Mouse (Mus musculus) CH12.LX (cell line): ENCODE results near the gene Tmem204. TPM values are rescaled to one million over a fixed set of nuclear protein-coding genes. Genes with fewer than 3 reads are reported as not detected.

Experiments used
- DNase-seq: peaks from one replicate; pipeline ENCODE4 v3.0.0-alpha.2; 2013; ENCODE audit errors: extremely low read depth
- H3K27ac ChIP-seq: 2 replicates; pipeline ENCODE4 v1.5.1; 2012; ENCODE audit warnings: low read depth, mild to moderate bottlenecking, control low read depth, moderate library complexity; ENCODE audit not compliant: insufficient read depth
- H3K27me3 ChIP-seq: replicated peaks from 2 replicates; pipeline ENCODE3; 2012; ENCODE audit warnings: inconsistent platforms
- H3K36me3 ChIP-seq, 2 experiments: replicated peaks in 1 of 2; 2 replicates each; pipeline versions ENCODE3 to v1.6.1; 2012; ENCODE audit warnings: inconsistent platforms in 1 of 2, low read length in 1 of 2, mild to moderate bottlenecking in 1 of 2, mixed read lengths in 1 of 2, moderate library complexity in 1 of 2; ENCODE audit not compliant: control insufficient read depth in 1 of 2, insufficient read depth in 1 of 2
- H3K4me1 ChIP-seq, 2 experiments: 2 replicates each; pipeline ENCODE4 v1.6.1; 2012; ENCODE audit warnings: inconsistent platforms in 1 of 2, moderate library complexity in 1 of 2; ENCODE audit not compliant: insufficient read depth in 2 of 2, control insufficient read depth in 1 of 2
- H3K4me2 ChIP-seq: 2 replicates; pipeline ENCODE4 v1.6.1; 2012; ENCODE audit warnings: low read depth, mild to moderate bottlenecking, control low read depth; ENCODE audit not compliant: poor library complexity, insufficient read depth, severe bottlenecking
- H3K4me3 ChIP-seq, 3 experiments: fragments of 150-350 bp in 1 of 3; sonication (generic) in 1 of 3; replicated peaks in 1 of 3; 2 replicates each; pipeline versions ENCODE3 to v1.5.1; 2011 to 2012; ENCODE audit warnings: low read depth in 2 of 3, low read length in 2 of 3, mild to moderate bottlenecking in 2 of 3, moderate library complexity in 2 of 3, control low read depth in 1 of 3, improper control_type of control experiment in 1 of 3, inconsistent platforms in 1 of 3, mixed read lengths in 1 of 3; ENCODE audit not compliant: poor library complexity in 1 of 3
- H3K79me2 ChIP-seq: replicated peaks from 2 replicates; pipeline ENCODE4 v1.6.1; 2012; ENCODE audit warnings: mild to moderate bottlenecking, moderate library complexity; ENCODE audit not compliant: control insufficient read depth, poor library complexity, insufficient read depth, severe bottlenecking; ENCODE audit errors: extremely low read depth
- H3K9ac ChIP-seq: 2 replicates; pipeline ENCODE4 v1.6.1; 2012; ENCODE audit warnings: low read depth, mild to moderate bottlenecking, control low read depth, moderate library complexity; ENCODE audit not compliant: insufficient read depth
- H3K9me3 ChIP-seq: replicated peaks from 2 replicates; pipeline ENCODE3; 2012; ENCODE audit warnings: low read length, inconsistent platforms, mixed read lengths
- CHD2 ChIP-seq: IDR thresholded peaks from 2 replicates; pipeline ENCODE4 v1.6.1; 2011; ENCODE audit warnings: low read length, improper control_type of control experiment
- E2F4 ChIP-seq: IDR thresholded peaks from 2 replicates; pipeline ENCODE4 v1.6.1; 2011; ENCODE audit warnings: low read depth, low read length, improper control_type of control experiment; ENCODE audit not compliant: insufficient replicate concordance
- ELF1 ChIP-seq: IDR thresholded peaks from 2 replicates; pipeline ENCODE4 v1.6.1; 2014; ENCODE audit warnings: low read depth, mild to moderate bottlenecking, inconsistent platforms, low read length, improper control_type of control experiment
- ETS1 ChIP-seq: conservative IDR thresholded peaks from 2 replicates; pipeline ENCODE4 v1.6.1; 2012; ENCODE audit warnings: low read depth, mild to moderate bottlenecking, inconsistent platforms, low read length, improper control_type of control experiment, moderate library complexity
- HCFC1 ChIP-seq: IDR thresholded peaks from 2 replicates; pipeline ENCODE4 v1.6.1; 2012; ENCODE audit warnings: low read depth, mild to moderate bottlenecking, inconsistent platforms, low read length, improper control_type of control experiment
- KAT2A ChIP-seq: IDR thresholded peaks from 2 replicates; pipeline ENCODE4 v1.6.1; 2012; ENCODE audit warnings: low read length, improper control_type of control experiment, inconsistent platforms; ENCODE audit not compliant: insufficient replicate concordance
- MAX ChIP-seq: IDR thresholded peaks from 2 replicates; pipeline ENCODE4 v1.6.1; 2011; ENCODE audit warnings: low read length, improper control_type of control experiment
- MAZ ChIP-seq: IDR thresholded peaks from 2 replicates; pipeline ENCODE4 v1.6.1; 2012; ENCODE audit warnings: low read depth, mild to moderate bottlenecking, inconsistent platforms, low read length, improper control_type of control experiment, moderate library complexity
- MEF2A ChIP-seq: IDR thresholded peaks from 2 replicates; pipeline ENCODE4 v1.6.1; 2014; ENCODE audit warnings: low read depth, mild to moderate bottlenecking, inconsistent platforms, low read length, improper control_type of control experiment, borderline replicate concordance
- MYC ChIP-seq: IDR thresholded peaks from 2 replicates; pipeline ENCODE4 v1.6.1; 2011; ENCODE audit warnings: low read depth, mild to moderate bottlenecking, improper control_type of control experiment, low read length
- NELFE ChIP-seq: IDR thresholded peaks from 2 replicates; pipeline ENCODE4 v1.6.1; 2011; ENCODE audit warnings: low read depth, low read length, improper control_type of control experiment
- POLR2A ChIP-seq: IDR thresholded peaks from 2 replicates; pipeline ENCODE4 v1.6.1; 2011; ENCODE audit warnings: low read depth, mild to moderate bottlenecking, improper control_type of control experiment, low read length
- POLR2AphosphoS2 ChIP-seq: IDR thresholded peaks from 2 replicates; pipeline ENCODE4 v1.6.1; 2011; ENCODE audit warnings: low read depth, low read length, improper control_type of control experiment
- SIN3A ChIP-seq: IDR thresholded peaks from 2 replicates; pipeline ENCODE4 v1.6.1; 2012; ENCODE audit warnings: low read length, improper control_type of control experiment, inconsistent platforms
- SMC3 ChIP-seq: IDR thresholded peaks from 2 replicates; pipeline ENCODE4 v1.6.1; 2011; ENCODE audit warnings: low read depth, low read length, improper control_type of control experiment
- TBP ChIP-seq: conservative IDR thresholded peaks from 2 replicates; pipeline ENCODE4 v1.6.1; 2011; ENCODE audit warnings: low read depth, low read length, improper control_type of control experiment
- TCF12 ChIP-seq: IDR thresholded peaks from 2 replicates; pipeline ENCODE4 v1.6.1; 2014; ENCODE audit warnings: low read depth, mild to moderate bottlenecking, inconsistent platforms, low read length, improper control_type of control experiment
- UBTF ChIP-seq: IDR thresholded peaks from 2 replicates; pipeline ENCODE4 v1.6.1; 2012; ENCODE audit warnings: low read depth, mild to moderate bottlenecking, inconsistent platforms, low read length, improper control_type of control experiment, moderate library complexity
- ZKSCAN1 ChIP-seq: IDR thresholded peaks from 2 replicates; pipeline ENCODE4 v1.6.1; 2012; ENCODE audit warnings: low read depth, inconsistent platforms, low read length, improper control_type of control experiment, borderline replicate concordance
- ZMIZ1 ChIP-seq: IDR thresholded peaks from 2 replicates; pipeline ENCODE4 v1.6.1; 2012; ENCODE audit warnings: low read depth, mild to moderate bottlenecking, inconsistent platforms, low read length, improper control_type of control experiment
- dilution Hi-C: fragments of 300-500 bp; cut with MboI; formaldehyde crosslinking; loops from 2 replicates; pipeline ENCODE4 v1.14.3; 2020; ENCODE audit warnings: low sequenced_read_pairs; ENCODE audit not compliant: extremely low pct_unique_long_range_greater_than_20kb, extremely low pct_ligation_motif_present
- in situ Hi-C: fragments of 300-500 bp; cut with MboI; formaldehyde crosslinking; loops from 3 replicates; pipeline ENCODE4 v1.14.3; 2019; ENCODE audit warnings: low sequenced_read_pairs, low pct_ligation_motif_present, low pct_unique_long_range_greater_than_20kb, mixed read lengths
- polyA plus RNA-seq: library from polyadenylated mRNA; unstranded; fragments of >175 nt; gene quantifications from 2 replicates; pipeline ENCODE4 v1.2.1, GENCODE M21; 2012; ENCODE audit warnings: low read depth; ENCODE audit not compliant: insufficient read length
- total RNA-seq, 2 experiments: library from RNA; depleted of rRNA; stranded (reverse); fragments of 300-350 nt in 1 of 2; fragments of >200 nt in 1 of 2; gene quantifications; 2 replicates each; pipeline ENCODE4 v1.2.3; 2012 to 2014

Gene Tmem204
- total and polyA plus RNA-seq, 3 experiments, result 1.9 TPM; not detected in 2

DNA sequence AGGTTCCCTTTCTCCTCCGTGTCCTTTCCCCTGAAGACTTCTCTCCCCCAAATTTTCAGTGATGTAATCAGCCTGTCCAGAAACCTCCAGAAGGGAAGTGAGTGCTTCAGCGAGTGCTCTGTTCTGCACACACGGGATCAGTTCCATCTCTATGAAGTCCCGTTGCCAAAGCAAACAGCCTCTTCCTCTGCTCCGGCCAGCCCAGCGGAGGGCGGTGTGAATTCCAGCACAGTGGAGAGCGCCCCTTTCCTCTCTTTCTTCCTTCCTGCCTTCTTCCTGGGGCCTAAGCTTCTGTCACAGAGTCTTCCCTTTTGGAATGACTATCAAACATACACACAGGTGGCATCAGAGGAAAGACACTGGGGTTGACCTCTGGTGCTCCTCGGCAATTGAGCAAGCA is 19.0 kb downstream of the Tmem204 start:
- no peak for TF ChIP-seq MAZ
- TF ChIP-seq MYC, result no peak
- TF ChIP-seq SMC3, result no peak
- no peak for TF ChIP-seq KAT2A
- no peak for TF ChIP-seq NELFE
- TF ChIP-seq POLR2A, result no peak
- TF ChIP-seq TCF12, result no peak
- no peak for TF ChIP-seq CHD2
- no peak for TF ChIP-seq TBP
- TF ChIP-seq ZMIZ1, result no peak
- no peak for TF ChIP-seq HCFC1
- TF ChIP-seq ELF1, result no peak
- TF ChIP-seq, all 38 proteins: peak for 0
- peaks cover 29 to 90% of the 10 kb centered on the region in 2 experiments for H3K36me3 ChIP-seq
- no peak overlapping the region for H3K4me2 ChIP-seq
- H3K4me3 ChIP-seq, result no peak overlapping the region
- in situ Hi-C loops (no loop called here), dilution Hi-C loops (no loop called here)
- H3K9ac ChIP-seq, result no peak overlapping the region
- DNase-seq, result no peak
- H3K4me1 ChIP-seq, result peaks cover 12 to 26% of the 10 kb centered on the region in 2 experiments
- H3K27ac ChIP-seq, result no peak overlapping the region
- no peaks in the 10 kb centered on the region for H3K9me3 ChIP-seq
- no peaks in the 10 kb centered on the region for H3K27me3 ChIP-seq
- H3K79me2 ChIP-seq, result no peaks in the 10 kb centered on the region

- TF ChIP-seq ZKSCAN1, result no peak
- no peak for TF ChIP-seq HCFC1
- TF ChIP-seq MAX, result no peak
- TF ChIP-seq ETS1, result no peak
- no peak for TF ChIP-seq POLR2A
- TF ChIP-seq NELFE, result no peak
- TF ChIP-seq SIN3A, result no peak
- TF ChIP-seq UBTF, result no peak
- TF ChIP-seq E2F4, result no peak
- no peak for TF ChIP-seq MEF2A
- no peak for TF ChIP-seq MYC
- no peak for TF ChIP-seq POLR2AphosphoS2
- TF ChIP-seq, all 38 proteins: peak for 0
- no peak for DNase-seq
- no peak overlapping the region for H3K27ac ChIP-seq
- H3K9me3 ChIP-seq, result no peaks in the 10 kb centered on the region
- dilution Hi-C loops, result no loop called here
- peaks cover 12 to 31% of the 10 kb centered on the region in 2 experiments for H3K4me1 ChIP-seq
- H3K4me3 ChIP-seq, result no peak overlapping the region
- no peaks in the 10 kb centered on the region for H3K79me2 ChIP-seq
- in situ Hi-C loops, result no loop called here
- H3K4me2 ChIP-seq, result no peak overlapping the region
- H3K9ac ChIP-seq, result no peak overlapping the region
- peaks cover 27 to 90% of the 10 kb centered on the region in 2 experiments for H3K36me3 ChIP-seq
- no peaks in the 10 kb centered on the region for H3K27me3 ChIP-seq
Measured at GRCm38 (mm10) chr17:25063872-25064271, 19.5 kb downstream of the Tmem204 start.
